Mouse (Mus musculus) CH12F3 (cell line): ENCODE results near the gene Wdfy4.

ENCODE experiments used
- in situ Hi-C: fragments of 300-500 bp; cut with MboI; formaldehyde crosslinking; loops from 2 replicates; pipeline ENCODE4 v1.14.3; 2020; ENCODE audit warnings: low sequenced_read_pairs

Gene Wdfy4

DNA sequence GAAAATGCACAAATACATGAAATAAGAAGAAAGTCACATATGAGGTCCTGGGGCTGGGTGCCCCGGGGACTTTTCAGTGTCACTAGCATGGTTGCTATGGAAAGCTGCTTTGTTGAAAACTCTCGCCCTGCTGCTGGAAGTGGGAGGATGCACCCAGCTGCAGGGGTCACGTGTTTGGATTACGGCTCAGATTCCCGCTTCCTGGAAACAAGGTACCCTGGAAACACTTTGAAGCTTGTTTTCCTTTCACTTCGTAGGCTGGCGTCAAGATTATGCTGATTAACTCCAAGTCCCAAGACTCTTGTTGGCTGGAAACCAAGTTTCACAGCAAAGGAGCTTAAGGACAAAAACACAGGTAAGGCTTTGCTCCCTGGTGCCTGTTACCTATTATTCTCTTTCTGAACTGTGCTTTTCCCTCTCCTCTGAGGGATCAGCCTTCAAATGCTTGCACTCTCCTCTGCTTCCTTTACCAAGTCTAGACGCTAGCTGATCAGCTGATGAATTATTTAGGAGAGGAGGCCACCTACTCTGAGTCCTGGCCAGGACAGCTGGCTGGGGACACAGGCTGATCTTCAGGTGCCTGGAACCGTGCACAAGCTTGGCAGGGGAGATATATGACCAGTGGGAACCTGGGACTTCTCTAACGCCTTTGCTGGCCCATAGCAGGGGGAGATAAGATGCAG is 190.2 kb downstream of the Wdfy4 start:
- in situ Hi-C loops: no loop called here

DNA sequence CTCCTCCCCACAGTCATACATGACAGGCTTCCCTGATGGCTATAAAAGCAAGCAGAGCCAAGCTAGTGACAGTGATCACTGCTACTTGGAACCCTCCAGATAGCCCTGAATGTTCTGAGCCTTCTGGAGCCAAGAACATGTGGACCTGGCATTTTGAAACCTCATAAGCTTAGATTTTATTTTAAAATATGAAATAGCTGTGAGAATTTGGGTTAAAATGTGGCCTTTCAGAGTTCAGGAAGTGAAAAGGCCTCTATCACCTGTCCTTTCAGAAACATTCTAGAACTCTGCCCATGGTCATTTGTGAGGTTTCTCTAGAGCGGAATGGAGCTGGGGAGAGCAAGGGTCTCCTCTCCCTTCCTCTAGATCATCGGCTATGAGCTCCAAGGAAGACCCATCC is 194.2 kb downstream of the Wdfy4 start, which contains the start of gene Lrrc18:
Gene Lrrc18 (plus strand): TSS at position 301 of the 400 bp plus-strand sequence.
- in situ Hi-C loops: no loop called here

DNA sequence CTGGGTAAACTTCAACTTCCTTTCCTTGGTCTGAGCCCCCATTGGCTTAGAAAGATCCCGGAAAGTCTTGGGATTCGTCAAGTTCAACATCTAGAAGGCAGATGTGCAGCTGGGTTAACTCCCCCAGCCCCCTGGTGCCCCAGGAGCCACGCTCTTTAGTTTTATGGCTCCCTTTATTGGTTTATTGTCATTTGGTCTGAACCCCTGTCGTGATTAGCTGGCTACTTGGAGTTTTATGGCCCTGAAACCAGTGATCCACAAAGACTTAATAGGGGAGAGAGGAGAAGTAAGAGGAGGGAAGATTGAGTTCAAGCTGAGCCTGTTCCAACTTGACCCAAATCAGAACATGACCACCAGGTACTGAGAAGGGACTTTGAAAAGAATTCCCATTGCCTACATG is 198.6 kb downstream of the Wdfy4 start:
- in situ Hi-C loops: no loop called here

DNA sequence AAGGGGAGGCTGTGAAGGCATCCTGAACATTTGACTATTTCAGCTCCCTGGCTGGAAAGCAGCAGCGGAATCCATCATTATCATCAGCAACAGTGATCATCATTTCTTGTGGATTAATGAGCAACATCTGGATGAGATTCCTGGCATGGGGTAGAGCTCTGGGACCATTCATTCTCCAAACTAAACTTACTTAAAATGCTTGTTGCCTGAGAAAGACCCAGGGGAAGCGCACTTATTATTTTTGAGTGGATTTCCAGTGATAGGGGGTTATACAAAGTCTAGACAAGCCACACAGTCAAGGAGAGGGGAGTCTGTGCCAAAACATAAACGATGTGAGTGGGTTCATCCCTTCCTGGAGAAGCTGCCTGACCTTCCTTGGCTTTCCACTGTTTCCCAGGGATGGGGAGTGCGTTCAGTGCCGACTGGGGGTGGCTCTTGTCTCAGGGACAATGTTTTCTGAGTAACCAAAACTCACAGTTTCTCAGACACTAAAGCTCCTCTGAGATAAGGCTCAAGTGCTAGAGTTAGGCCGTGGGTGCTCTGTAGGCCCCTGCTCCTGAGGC is 201.1 kb downstream of the Wdfy4 start:
- in situ Hi-C loops: no loop called here

DNA sequence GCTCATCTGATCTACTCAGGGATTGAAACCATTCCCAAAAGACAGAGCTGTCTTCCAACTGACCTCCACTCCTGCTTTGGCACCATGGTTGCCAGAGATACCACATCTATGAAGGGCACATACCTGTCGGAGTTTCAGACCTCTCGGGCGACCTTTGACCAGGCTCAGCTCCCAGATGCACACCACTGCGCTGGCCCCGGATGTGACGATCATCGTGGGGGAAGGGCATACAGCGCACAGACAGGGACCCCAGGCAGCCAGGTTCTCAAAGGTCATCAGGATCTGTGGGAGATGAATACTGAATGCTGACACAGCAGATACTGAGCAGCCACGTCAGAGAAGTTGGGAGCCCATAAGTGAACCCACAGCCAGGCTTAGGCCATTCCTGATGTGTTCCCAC is 214.6 kb downstream of the Wdfy4 start:
- in situ Hi-C loops: no loop called here

DNA sequence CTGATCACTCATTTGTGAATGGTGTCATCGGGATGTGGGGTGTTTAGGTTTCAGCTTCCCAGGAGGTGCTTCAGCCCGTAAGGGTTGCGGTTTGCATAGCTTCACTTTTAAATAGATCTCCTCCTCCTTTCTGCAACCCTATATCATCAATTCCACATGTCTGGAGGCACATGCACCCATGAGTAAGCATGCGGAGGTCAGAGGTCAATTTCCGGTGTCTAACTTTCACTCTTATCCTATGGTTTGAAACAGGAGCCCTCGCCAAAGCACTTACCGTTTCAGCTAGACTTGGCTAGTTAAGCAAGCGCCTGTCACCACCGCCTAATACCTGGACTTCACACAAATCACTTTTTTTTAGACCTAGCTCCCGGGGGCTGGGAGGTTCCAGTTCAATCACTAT is 220.6 kb downstream of the Wdfy4 start:
- in situ Hi-C loops: no loop called here

DNA sequence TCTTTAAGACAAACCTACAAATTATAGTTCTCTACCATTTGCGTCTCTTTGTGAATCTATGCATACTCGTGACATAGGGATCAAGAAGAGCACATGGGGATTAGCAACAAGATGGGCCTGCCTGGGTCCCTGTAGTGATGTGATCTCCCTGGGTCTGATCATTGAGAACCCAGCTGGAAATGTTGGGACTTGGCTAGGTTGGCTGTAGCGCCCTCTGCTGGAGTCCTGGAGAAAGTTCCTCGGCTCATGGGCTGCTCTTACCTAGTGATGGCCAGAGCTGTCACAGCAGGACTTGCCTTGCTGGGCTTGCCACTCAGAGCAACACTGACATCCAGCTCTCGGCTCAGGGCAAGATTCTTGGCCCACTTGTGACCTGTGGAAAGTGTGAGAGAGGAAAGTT is 224.8 kb downstream of the Wdfy4 start:
- in situ Hi-C loops: no loop called here

DNA sequence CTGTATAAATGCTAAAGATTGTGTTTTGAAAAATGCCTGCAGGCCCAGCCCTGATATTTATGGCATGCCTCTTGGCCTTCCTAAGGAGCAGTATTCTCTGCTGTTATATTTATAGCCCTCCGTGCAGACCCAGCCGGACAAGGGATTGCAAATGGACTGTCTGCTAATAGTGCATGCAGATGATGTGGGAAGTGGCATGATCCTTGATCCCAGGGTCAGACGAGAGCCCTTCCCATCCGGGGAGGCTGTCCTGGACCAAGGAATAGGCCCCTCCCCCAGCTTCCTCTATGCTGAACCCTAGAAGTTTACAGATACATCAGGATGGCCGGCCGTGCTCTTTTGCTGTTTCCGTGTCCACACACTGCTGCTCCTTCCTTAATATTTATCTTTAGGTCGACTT is 226.6 kb downstream of the Wdfy4 start:
- in situ Hi-C loops: no loop called here

DNA sequence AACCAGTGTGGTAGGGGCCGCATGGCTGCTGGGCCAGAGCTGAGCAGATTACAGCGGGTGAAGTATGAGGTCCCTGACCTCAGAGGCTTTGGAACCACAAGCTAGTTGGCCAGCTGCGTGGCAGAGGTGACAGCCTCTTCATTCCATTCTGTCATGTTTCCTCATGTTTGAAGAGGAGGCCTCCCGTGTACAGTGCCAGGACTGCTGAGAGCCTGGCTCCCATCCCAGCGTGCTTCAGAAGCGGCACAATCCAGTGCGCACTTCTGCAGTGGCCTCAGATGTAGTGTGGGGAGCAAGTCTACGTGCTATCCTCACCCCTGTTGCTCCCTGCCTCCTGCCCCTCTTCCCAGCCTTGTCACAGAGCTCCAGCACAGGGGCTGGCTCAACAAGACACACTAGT is 228.8 kb downstream of the Wdfy4 start:
- in situ Hi-C loops: no loop called here

DNA sequence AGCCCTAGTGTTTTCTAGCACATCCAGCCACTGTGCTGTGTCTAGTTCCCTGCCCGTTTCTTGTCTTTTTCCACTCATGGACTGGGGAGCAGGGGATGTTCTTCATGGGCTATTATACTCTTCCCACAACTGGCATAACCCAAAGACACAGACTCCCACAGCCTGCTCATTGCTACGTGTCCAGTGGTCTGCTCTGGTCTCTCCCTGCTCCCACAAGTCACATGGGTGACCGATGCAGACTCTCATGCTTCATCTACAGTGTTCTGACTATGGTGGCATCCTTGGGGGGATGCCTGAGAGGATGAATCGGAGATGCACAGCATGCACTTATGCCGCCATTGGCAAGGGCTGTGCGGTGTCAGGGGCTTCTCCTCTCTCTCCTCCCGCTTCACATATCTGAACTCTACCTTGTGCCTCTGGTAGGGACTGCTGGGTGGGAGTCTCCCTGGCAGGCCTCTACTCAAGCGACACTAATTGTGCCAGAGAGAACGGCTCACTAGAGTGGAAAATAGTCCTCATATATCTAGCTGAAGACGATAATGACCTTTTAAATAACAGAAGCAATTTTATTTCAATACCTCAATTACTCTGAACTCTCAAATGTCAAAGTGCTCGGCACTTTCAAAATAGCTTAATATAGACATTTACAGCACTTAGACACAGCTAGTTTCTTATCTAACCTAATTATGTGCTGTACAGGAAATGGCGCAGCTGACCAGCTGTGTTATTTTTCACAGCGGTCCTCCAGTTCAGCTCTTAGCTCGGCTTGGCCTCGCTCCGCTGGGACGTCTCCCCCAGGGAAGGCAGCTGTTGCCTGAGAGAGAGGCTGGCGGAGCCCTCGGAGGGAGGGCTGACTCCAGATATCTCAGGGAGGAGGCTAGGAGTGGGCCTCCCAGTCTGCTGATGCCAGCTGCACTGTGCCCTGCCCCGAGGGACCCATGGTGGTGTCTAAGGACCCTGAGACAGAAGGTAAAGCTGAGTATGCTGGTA is 234.7 kb downstream of the Wdfy4 start:
- in situ Hi-C loops: no loop called here

DNA sequence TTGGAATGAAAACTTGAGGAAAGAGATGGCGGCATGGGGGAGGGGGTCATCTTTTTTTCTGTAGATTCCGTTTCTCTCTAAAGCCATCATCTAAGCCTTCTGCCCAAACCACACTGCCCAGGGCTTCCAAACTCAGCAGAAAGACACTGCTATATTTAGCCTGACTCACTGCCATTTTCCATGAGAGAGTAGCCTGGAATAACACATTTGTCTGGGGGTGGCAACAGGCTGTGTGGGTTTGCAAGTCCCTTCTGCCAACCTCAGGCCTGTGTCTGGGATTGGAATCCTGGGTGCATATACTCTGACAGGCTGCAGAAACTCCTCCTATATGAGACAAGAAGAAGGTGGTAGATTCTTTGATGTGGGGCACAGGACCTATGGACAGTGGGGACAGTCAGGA is 237.8 kb downstream of the Wdfy4 start:
- in situ Hi-C loops: no loop called here

DNA sequence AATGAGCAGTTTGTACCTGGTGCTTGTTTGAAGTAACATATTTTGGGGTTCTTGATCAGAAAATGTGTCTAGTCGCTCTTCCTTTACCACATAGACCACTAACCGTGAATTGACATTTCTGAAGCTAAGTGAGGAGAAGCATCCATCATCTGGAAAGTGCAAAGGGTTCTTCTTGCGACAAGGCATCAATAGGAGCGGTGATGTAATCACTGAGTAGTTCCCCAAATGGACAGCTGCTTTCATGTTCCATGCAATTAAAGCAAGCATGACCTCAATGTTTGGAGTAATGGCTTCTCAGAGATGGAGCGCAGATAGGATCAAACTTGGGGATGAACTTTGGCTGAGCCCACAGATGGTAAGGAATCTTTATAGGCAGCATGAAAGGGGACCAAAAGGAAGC is 246.1 kb downstream of the Wdfy4 start:
- in situ Hi-C loops: no loop called here

DNA sequence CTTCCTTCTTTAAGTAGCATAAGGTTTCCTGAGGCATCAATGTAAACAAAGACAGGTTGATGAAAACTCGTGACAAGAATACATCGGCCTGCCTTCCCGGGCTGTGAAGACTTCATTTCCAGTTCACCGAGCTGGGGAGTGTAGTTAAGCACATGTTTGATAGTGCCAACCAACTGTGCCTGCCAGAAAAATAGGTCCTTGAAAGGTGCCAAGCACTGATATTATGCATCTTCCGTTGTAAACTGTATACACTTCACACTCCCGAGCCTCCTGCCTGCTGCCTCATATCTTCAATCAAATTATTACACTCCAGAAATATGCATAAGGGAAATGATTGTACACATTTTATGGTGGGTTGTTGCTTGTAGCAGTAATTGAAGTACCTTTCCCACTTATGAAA is 251.2 kb downstream of the Wdfy4 start:
- in situ Hi-C loops: no loop called here

DNA sequence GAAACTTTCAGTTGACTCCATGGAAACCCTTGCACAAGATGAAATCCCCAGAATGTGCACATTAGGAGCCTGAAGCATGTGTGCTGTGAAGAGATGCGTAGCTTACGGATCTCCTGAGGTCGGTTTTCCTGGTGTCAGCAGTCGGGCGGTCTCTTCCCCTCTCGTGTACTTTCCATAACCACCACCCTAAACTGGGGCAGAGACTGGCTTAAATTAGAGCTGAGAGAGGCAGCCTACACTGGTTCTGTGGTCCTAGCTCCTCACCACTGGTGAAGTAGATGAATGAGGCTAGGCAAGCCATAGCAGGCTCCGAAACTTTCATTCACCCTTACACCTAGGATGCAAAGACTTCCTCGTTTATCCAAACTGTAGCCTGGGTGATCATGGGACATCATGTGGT is 253.1 kb downstream of the Wdfy4 start:
- in situ Hi-C loops: no loop called here

DNA sequence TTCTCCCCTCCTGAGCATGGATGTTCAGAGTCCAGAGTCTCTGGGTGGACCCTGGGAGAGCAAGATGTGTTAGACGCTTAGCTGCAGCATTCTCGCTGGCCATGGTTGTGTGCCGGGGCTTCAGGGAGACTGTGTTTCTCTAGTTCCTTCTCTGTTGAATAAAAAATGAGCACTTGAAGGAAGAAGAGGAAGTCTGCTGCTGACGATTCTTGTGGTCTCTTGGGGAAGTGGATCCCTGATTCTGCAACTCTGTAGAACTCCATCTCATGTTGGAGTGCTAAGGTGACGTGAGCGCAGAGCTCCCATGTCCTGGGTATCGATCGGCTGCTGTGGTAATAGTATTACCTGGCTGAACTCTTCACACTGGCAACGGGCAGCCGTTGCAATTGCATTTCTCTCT is 253.6 kb downstream of the Wdfy4 start:
- in situ Hi-C loops: no loop called here

DNA sequence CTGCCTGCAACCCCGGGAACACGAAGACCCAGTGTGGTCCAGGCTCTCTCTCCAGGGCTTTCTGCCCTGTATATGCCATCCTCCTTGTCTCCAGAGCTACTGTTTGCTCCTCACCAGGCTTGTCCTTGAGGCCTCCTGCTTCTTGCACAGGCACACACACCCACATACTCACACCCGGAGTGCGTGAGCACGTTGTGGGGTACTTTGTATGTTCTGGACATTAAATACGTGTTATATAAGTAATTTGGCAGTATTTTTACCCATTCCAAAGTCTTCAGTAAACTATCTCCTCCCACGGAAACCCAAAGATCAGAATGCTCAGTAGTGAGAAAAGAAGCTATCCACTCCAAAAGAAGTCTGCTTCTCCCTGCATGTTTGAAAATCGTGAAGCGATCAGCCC is 261.4 kb downstream of the Wdfy4 start:
- in situ Hi-C loops: no loop called here

DNA sequence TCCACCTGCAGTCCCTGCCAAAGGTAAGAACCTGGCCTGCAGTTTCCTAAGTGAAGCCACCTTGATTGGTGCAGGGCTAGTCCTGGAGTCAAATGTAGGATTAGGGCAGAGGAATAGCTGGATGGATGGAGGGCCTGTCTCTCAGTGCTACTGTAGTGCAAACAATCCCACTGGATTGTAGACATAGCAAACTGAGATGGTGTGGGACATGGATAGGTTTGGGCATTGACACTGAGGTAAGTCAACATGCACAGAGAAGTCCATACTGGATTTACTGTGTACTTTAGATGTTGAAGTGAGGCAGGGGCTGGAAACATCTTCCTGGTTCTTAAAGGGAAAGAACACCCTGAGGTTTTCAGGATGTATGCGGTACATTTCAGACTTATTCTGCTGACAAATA is 267.4 kb downstream of the Wdfy4 start:
- in situ Hi-C loops: no loop called here

DNA sequence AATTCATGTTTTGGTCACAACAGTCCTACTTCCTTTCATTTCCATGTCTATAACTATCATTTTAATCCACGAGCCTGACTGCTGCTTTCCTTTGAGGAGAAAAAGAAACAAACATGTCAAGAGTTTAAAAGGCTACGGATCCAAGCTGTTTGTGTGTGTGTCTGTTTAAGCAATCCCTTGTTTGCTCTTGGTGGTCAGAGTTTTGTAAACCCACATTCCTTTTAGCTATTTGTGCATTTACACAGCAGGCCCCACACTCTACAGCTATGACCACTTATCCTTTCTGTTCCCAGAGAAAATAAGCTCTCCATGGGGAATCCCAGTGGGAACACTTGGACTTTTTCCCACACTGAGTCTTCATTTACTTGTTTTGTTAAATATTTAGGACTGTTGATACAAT is 269.9 kb downstream of the Wdfy4 start:
- in situ Hi-C loops: no loop called here

DNA sequence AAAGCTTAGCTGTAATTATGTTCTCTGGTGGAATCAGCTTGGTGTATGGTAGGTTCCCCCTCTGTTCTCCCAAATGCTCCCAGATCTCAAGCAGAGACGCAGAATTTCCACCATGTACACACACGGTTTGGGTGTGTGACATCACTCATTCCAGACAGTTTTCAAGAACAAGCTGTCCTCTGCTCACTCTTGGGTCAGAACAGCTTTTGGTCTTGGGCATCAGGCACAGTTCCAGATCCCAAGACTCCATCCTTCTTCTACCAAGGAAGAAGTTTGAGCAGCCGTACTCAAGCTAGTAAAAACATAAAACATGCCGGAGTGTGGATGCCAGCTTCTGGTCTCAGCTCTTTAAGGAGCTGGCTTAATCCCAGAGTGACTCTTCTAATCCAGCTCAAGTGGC is 274.1 kb downstream of the Wdfy4 start:
- in situ Hi-C loops: no loop called here
